Mouse (Mus musculus) lung, embryonic 16.5 days (tissue): Measurements from ENCODE around the gene Ptk6. TPM values are rescaled to one million over a fixed set of nuclear protein-coding genes. Genes with fewer than 3 reads are reported as not detected.
A peak's percentile ranks its signal among the peaks of the same experiment; 100 is the strongest.
"Not testable (repeated sequence)": the region's sequence is repeated elsewhere in the genome, so short reads cannot be mapped to it uniquely, and the experiment has no call there.

ENCODE experiments used
- ATAC-seq: fragments of 200-750 bp; cut with Nextera tagmentation; 2 replicates; pipeline ENCODE4 v1.8.0; 2017; ENCODE audit warnings: low read depth, mild to moderate bottlenecking, moderate library complexity
- H3K27ac ChIP-seq: fragments of 300-500 bp; sonication (generic); 2 replicates; pipeline ENCODE4 v1.5.1; 2014; ENCODE audit warnings: mild to moderate bottlenecking, control low read depth, low read length
- H3K27me3 ChIP-seq: fragments of 300-500 bp; sonication (generic); 2 replicates; pipeline ENCODE4 v1.6.1; 2014; ENCODE audit warnings: low read depth, low read length, mixed read lengths; ENCODE audit not compliant: control insufficient read depth, insufficient read depth
- H3K36me3 ChIP-seq: fragments of 300-500 bp; sonication (generic); 2 replicates; pipeline ENCODE4 v1.6.1; 2014; ENCODE audit warnings: low read length; ENCODE audit not compliant: control insufficient read depth, insufficient read depth
- H3K4me1 ChIP-seq: fragments of 300-500 bp; sonication (generic); replicated peaks from 2 replicates; pipeline ENCODE4 v1.6.1; 2014; ENCODE audit warnings: low read length, mixed read lengths; ENCODE audit not compliant: control insufficient read depth, insufficient read depth
- H3K4me2 ChIP-seq: fragments of 300-500 bp; sonication (generic); 2 replicates; pipeline ENCODE4 v1.6.1; 2014; ENCODE audit warnings: low read depth, low read length, control low read depth
- H3K4me3 ChIP-seq: fragments of 300-500 bp; sonication (generic); 2 replicates; pipeline ENCODE4 v1.5.1; 2014; ENCODE audit warnings: mild to moderate bottlenecking, low read length, control low read depth
- H3K9ac ChIP-seq: fragments of 300-500 bp; sonication (generic); 2 replicates; pipeline ENCODE4 v1.6.1; 2014; ENCODE audit warnings: low read length, control low read depth
- H3K9me3 ChIP-seq: fragments of 300-500 bp; sonication (generic); 2 replicates; pipeline ENCODE4 v1.6.1; 2016; ENCODE audit warnings: low read length; ENCODE audit not compliant: control insufficient read depth
- WGBS: fragments of 180-500 bp; shearing (Covaris S2); extraction: QIAGEN DNeasy Blood & Tissue Kit; methylation state at CpG from one replicate; pipeline ENCODE4 v1.1.7; 2014; 5-methylcytosine and 5-hydroxymethylcytosine counted together
- polyA plus RNA-seq: library from polyadenylated mRNA; unstranded; fragments of >200 nt; fragmentation: Nextera tagmentation; extraction: Ambion mirVana; gene quantifications from 2 replicates; pipeline ENCODE4 v1.2.1, GENCODE M21; 2015

The Ptk6 gene
- polyA plus RNA-seq, 1 experiment from 2014 or later: 0.04 TPM

- H3K36me3 ChIP-seq: no peaks in the 10 kb centered on the region
- H3K4me2 ChIP-seq: no peak overlapping the region
- no peaks in the 10 kb centered on the region for H3K27me3 ChIP-seq
- H3K9ac ChIP-seq: no peak overlapping the region
- H3K4me3 ChIP-seq: no peak overlapping the region
- ATAC-seq: no peak
- H3K4me1 ChIP-seq: no peaks in the 10 kb centered on the region
- 71% methylated on average over 6 of the region's 6 CpGs for WGBS
- H3K27ac ChIP-seq: no peak overlapping the region
- H3K9me3 ChIP-seq: no peaks in the 10 kb centered on the region
Observed at GRCm38 (mm10) chr2:181202886-181203285, 297 bp upstream of the Ptk6 start.

DNA sequence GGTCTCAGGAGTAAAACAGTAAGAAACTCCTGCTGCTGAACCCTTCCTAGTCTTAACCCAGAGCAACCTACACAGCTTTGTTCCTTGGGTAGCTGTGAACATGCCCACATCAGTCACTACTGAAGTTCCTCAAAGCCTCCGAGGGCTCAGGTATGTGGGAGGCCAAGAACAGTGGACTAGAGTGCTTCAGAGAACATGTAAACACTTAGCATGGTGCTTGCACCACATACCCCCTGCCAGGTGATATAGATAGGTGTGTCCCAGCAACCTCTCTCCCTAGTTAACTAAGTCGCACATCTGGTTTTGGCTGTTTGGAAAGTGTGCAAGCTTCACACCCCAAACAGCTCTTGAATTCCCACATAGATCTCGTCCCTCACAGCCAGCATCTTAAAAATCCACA, 983 bp downstream of the Ptk6 start:
- H3K27me3 ChIP-seq: no peaks in the 10 kb centered on the region
- H3K4me2 ChIP-seq: no peak overlapping the region
- peak; percentile 48; the same call in 1 of the 2 replicates for ATAC-seq
- H3K4me1 ChIP-seq: no peaks in the 10 kb centered on the region
- H3K9ac ChIP-seq: no peak overlapping the region
- no peaks in the 10 kb centered on the region for H3K36me3 ChIP-seq
- H3K9me3 ChIP-seq: no peaks in the 10 kb centered on the region
- H3K27ac ChIP-seq: no peak overlapping the region
- H3K4me3 ChIP-seq: no peak overlapping the region
- WGBS: 37% methylated on average over 3 of the region's 3 CpGs

DNA sequence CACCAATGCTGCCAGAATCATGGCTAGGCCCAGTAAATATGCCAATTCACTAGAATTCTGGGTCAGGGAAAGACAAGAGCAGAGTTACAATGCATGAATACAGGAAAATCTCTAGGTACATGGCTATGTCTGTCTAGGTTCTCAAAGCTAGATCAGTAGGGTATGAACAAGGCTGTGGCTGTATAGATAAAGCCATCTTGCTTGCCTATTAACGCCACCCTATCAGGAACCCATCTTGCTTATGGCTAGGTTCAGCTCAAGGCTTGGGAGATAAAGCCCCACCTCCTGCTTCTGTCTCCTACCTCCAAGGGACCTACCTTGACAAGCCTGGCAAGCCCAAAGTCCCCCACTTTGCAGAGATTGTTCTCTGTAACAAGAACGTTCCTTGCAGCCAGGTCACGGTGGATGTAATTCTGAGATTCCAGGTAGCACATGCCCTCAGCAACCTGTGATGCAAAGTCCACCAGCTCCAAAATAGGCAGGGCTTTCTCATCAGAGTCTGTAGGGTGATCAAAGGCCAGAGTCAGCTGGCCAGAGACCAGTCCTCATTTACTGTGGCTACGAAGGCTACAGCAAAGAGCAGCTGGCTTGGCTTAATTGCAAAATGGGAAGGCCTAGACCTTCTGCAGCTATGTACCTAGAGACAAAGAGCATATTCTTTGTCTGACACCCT, 5.8 kb downstream of the Ptk6 start:
- no peak for ATAC-seq
- Histone ChIP-seq H3K9ac (no peak overlapping the region), H3K27ac (no peak overlapping the region), H3K36me3 (no peaks in the 10 kb centered on the region), H3K27me3 (no peaks in the 10 kb centered on the region), H3K4me3 (no peak overlapping the region), H3K4me2 (no peak overlapping the region), H3K4me1 (no peaks in the 10 kb centered on the region), H3K9me3 (no peaks in the 10 kb centered on the region)
- 66% methylated on average over 4 of the region's 4 CpGs for WGBS

DNA sequence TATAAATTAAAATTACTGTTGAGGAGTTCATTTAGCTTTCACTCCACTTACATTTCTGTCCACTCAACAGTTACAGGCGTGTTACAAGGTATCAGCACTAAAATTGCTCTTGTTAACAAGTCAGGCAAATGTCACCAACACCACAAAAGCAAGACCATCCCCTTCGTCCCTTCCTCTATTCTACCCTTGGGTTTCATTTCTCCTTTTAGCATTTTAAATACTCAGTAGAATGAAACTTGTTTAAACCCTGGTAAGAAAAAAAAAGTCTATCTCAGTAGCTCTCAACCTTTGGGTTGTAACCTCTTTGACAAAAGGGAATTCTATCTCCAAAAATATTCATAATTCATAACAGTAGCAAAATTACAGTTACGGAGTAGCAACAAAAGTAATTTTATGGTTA, 9.5 kb downstream of the Ptk6 start:
- WGBS: 69% methylated on average over 3 of the region's 3 CpGs
- Histone ChIP-seq H3K4me2 (no peak overlapping the region), H3K27ac (no peak overlapping the region), H3K27me3 (no peaks in the 10 kb centered on the region), H3K9ac (no peak overlapping the region), H3K9me3 (no peaks in the 10 kb centered on the region), H3K4me1 (peaks cover 5% of the 10 kb centered on the region; the same call in 1 of the 2 replicates), H3K4me3 (no peak overlapping the region), H3K36me3 (no peaks in the 10 kb centered on the region)
- no peak for ATAC-seq

DNA sequence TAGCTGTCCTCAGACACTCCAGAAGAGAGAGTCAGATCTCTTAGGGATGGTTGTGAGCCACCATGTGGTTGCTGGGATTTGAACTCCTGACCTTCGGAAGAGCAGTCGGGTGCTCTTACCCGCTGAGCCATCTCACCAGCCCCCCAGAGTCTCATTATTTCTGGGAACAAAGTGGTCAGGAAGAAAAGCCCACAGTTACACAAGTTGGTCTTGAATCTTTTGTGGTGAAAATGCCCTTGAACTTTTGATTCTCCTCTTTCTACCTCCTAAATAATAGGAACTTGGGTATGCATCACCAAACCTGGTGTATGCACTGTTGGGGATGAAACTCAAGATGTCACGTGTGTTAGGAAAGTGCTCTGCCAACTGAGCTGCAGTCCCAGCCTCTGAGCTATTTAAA, 10.7 kb downstream of the Ptk6 start:
- no peak for ATAC-seq
- no peak overlapping the region for H3K9ac ChIP-seq

DNA sequence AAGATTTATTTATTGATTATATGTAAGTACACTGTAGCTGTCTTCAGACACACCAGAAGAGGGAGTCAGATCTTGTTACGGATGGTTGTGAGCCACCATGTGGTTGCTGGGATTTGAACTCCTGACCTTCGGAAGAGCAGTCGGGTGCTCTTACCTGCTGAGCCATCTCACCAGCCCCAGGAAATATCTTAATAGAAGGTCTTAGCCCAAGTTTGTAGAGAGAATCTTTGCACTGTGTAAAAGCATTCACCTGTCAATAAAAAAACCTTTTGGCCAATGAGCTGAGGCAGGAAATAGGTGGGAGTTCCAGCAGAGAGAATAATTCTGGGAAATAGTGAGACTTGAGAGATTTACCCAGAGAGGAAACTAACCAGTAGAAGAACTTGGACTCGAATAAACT, 11.2 kb downstream of the Ptk6 start:
- H3K9me3 ChIP-seq, H3K27me3 ChIP-seq, H3K9ac ChIP-seq, H3K4me1 ChIP-seq, ATAC-seq, H3K36me3 ChIP-seq, H3K4me3 ChIP-seq, H3K4me2 ChIP-seq, H3K27ac ChIP-seq: not testable (repeated sequence)
- WGBS: 69% methylated on average over 4 of the region's 4 CpGs

More for the DNA sequence above, 10.7 kb downstream of the Ptk6 start:
- Histone ChIP-seq H3K4me2 (no peak overlapping the region), H3K27me3 (no peaks in the 10 kb centered on the region), H3K4me1 (peaks cover 5% of the 10 kb centered on the region; the same call in 1 of the 2 replicates), H3K27ac (no peak overlapping the region), H3K9me3 (no peaks in the 10 kb centered on the region), H3K36me3 (no peaks in the 10 kb centered on the region), H3K4me3 (no peak overlapping the region)
- WGBS: 74% methylated on average over 4 of the region's 4 CpGs

DNA sequence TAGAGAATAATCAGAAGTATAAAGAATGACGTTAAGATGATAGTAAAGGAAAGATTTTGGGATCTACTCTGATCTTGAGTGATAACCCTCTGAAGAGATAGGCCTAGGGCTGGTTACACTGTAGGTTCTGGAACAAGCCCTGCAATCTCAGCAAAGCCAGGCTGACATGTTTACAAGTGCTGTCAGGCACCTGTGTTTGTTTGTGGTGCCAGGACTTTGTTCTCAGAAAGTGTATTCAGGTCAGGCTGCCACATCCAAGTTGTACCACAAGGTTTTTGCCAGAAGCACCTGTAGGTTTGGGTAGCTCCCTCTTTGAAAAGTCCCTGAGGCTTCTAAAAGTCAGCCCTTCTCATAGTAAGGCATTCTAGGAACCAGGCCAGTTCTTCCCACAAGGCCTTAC, 13.3 kb downstream of the Ptk6 start:
- no peak overlapping the region for H3K27ac ChIP-seq
- H3K9me3 ChIP-seq: no peaks in the 10 kb centered on the region
- no peak overlapping the region for H3K9ac ChIP-seq
- H3K4me3 ChIP-seq: no peak overlapping the region
- H3K4me2 ChIP-seq: no peak overlapping the region
- no peaks in the 10 kb centered on the region for H3K27me3 ChIP-seq
- H3K4me1 ChIP-seq: peaks cover 5% of the 10 kb centered on the region; the same call in 1 of the 2 replicates
- 79% methylated on average over 1 of the region's 1 CpGs for WGBS
- no peak for ATAC-seq
- no peaks in the 10 kb centered on the region for H3K36me3 ChIP-seq

GRCm38 (mm10) chr2:181188681-181189080, 13.9 kb downstream of the Ptk6 start:
- H3K9me3 ChIP-seq: no peaks in the 10 kb centered on the region
- ATAC-seq: no peak
- peak overlapping the region; percentile 5; the same call in 1 of the 2 replicates for H3K9ac ChIP-seq
- H3K4me1 ChIP-seq: peaks cover 5% of the 10 kb centered on the region; the same call in 1 of the 2 replicates
- no peaks in the 10 kb centered on the region for H3K36me3 ChIP-seq
- no peaks in the 10 kb centered on the region for H3K27me3 ChIP-seq
- peak overlapping the region; percentile 78; the same call in 1 of the 2 replicates for H3K4me2 ChIP-seq
- whole genome bisulfite sequencing: 41% methylated on average over 2 of the region's 2 CpGs
- H3K4me3 ChIP-seq: peak overlapping the region; percentile 76; the same call in 1 of the 2 replicates
- H3K27ac ChIP-seq: peak overlapping the region; percentile 96; the same call in 1 of the 2 replicates

- Histone ChIP-seq H3K4me2 (peak within 1 kb of the TSS; percentile 78), H3K4me3 (peak within 1 kb of the TSS; percentile 76), H3K4me1 (peaks cover 5% of the 10 kb centered on the region; the same call in 1 of the 2 replicates), H3K9ac (peak within 1 kb of the TSS; percentile 90), H3K36me3 (no peaks in the 10 kb centered on the region), H3K9me3 (no peaks in the 10 kb centered on the region), H3K27ac (peak within 1 kb of the TSS; percentile 96), H3K27me3 (no peaks in the 10 kb centered on the region)
- under 1% methylated on average over 64 of the region's 64 CpGs for WGBS
- peak; percentile 96 for ATAC-seq
Observed at GRCm38 (mm10) chr2:181187121-181188000, 15.2 kb downstream of the Ptk6 start, which contains the start of gene Ppdpf. Ppdpf (plus strand) TSS chr2:181187247.
